Mouse (Mus musculus): Measurements from ENCODE around the gene Sct. TPM values are rescaled to one million over a fixed set of nuclear protein-coding genes. Genes with fewer than 3 reads are reported as not detected.

The Sct gene
- polyA plus RNA-seq, 1 experiment = 7.4 TPM

- TF ChIP-seq POLR2A (IDR thresholded peaks at IDR 0.05; ENCODE audit: insufficient read depth, low read length) = no peak
- no peak for TF ChIP-seq EP300 (IDR thresholded peaks at IDR 0.05; ENCODE audit: insufficient read depth, low read depth, low read length)
- TF ChIP-seq CTCF (IDR thresholded peaks at IDR 0.05; ENCODE audit: low read depth, low read length) = no peak
- Histone ChIP-seq H3K27ac (ENCODE audit: insufficient read depth, low read length) (no peak within 1 kb of the TSS), H3K4me1 (ENCODE audit: control insufficient read depth, insufficient read depth, low read length) (no peaks in the 10 kb centered on the region), H3K9ac (ENCODE audit: low read depth, poor library complexity, severe bottlenecking) (no peak within 1 kb of the TSS), H3K4me3 (ENCODE audit: low read depth, low read length) (no peak within 1 kb of the TSS), H3K9me3 (replicated peaks; ENCODE audit: control insufficient read depth, insufficient read depth, low read length, poor library complexity, severe bottlenecking) (no peaks in the 10 kb centered on the region), H3K36me3 (ENCODE audit: control insufficient read depth, insufficient read depth, low read length, poor library complexity, severe bottlenecking) (peaks cover 14% of the 10 kb centered on the region), H3K27me3 (ENCODE audit: control insufficient read depth, insufficient read depth, low read length, poor library complexity, severe bottlenecking) (no peaks in the 10 kb centered on the region)
These were observed 13.0 kb downstream of the Sct start, which contains the start of gene Irf7 for GRCm38 (mm10) chr7:141265739-141266561. Gene Irf7 (minus strand): TSS chr7:141266481.

- H3K9ac ChIP-seq (ENCODE audit: low read depth, poor library complexity, severe bottlenecking) = no peak overlapping the region
- H3K27me3 ChIP-seq (ENCODE audit: control insufficient read depth, insufficient read depth, low read length, poor library complexity, severe bottlenecking) = no peaks in the 10 kb centered on the region
- TF ChIP-seq EP300 (IDR thresholded peaks at IDR 0.05; ENCODE audit: insufficient read depth, low read depth, low read length) = no peak
- TF ChIP-seq CTCF (IDR thresholded peaks at IDR 0.05; ENCODE audit: low read depth, low read length) = no peak
- no peak overlapping the region for H3K27ac ChIP-seq (ENCODE audit: insufficient read depth, low read length)
- peaks cover 20% of the 10 kb centered on the region for H3K36me3 ChIP-seq (ENCODE audit: control insufficient read depth, insufficient read depth, low read length, poor library complexity, severe bottlenecking)
- H3K9me3 ChIP-seq (replicated peaks; ENCODE audit: control insufficient read depth, insufficient read depth, low read length, poor library complexity, severe bottlenecking) = no peaks in the 10 kb centered on the region
- H3K4me3 ChIP-seq (ENCODE audit: low read depth, low read length) = no peak overlapping the region
- no peaks in the 10 kb centered on the region for H3K4me1 ChIP-seq (ENCODE audit: control insufficient read depth, insufficient read depth, low read length)
These were observed 13.6 kb downstream of the Sct start for GRCm38 (mm10) chr7:141265411-141265738.

GRCm38 (mm10) chr7:141264761-141265410, 14.0 kb downstream of the Sct start:
- TF ChIP-seq EP300 (IDR thresholded peaks at IDR 0.05; ENCODE audit: insufficient read depth, low read depth, low read length) (no peak), CTCF (IDR thresholded peaks at IDR 0.05; ENCODE audit: low read depth, low read length) (peak; percentile 30)
- Histone ChIP-seq H3K36me3 (ENCODE audit: control insufficient read depth, insufficient read depth, low read length, poor library complexity, severe bottlenecking) (peaks cover 25% of the 10 kb centered on the region), H3K27ac (ENCODE audit: insufficient read depth, low read length) (no peak overlapping the region), H3K9ac (ENCODE audit: low read depth, poor library complexity, severe bottlenecking) (no peak overlapping the region), H3K27me3 (ENCODE audit: control insufficient read depth, insufficient read depth, low read length, poor library complexity, severe bottlenecking) (no peaks in the 10 kb centered on the region), H3K9me3 (replicated peaks; ENCODE audit: control insufficient read depth, insufficient read depth, low read length, poor library complexity, severe bottlenecking) (no peaks in the 10 kb centered on the region), H3K4me1 (ENCODE audit: control insufficient read depth, insufficient read depth, low read length) (no peaks in the 10 kb centered on the region), H3K4me3 (ENCODE audit: low read depth, low read length) (no peak overlapping the region)

GRCm38 (mm10) chr7:141264041-141264700, 14.8 kb downstream of the Sct start:
- H3K27me3 ChIP-seq (ENCODE audit: control insufficient read depth, insufficient read depth, low read length, poor library complexity, severe bottlenecking) = no peaks in the 10 kb centered on the region
- peaks cover 31% of the 10 kb centered on the region for H3K36me3 ChIP-seq (ENCODE audit: control insufficient read depth, insufficient read depth, low read length, poor library complexity, severe bottlenecking)
- no peaks in the 10 kb centered on the region for H3K4me1 ChIP-seq (ENCODE audit: control insufficient read depth, insufficient read depth, low read length)
- H3K9ac ChIP-seq (ENCODE audit: low read depth, poor library complexity, severe bottlenecking) = no peak overlapping the region
- H3K27ac ChIP-seq (ENCODE audit: insufficient read depth, low read length) = no peak overlapping the region
- H3K4me3 ChIP-seq (ENCODE audit: low read depth, low read length) = no peak overlapping the region
- TF ChIP-seq EP300 (IDR thresholded peaks at IDR 0.05; ENCODE audit: insufficient read depth, low read depth, low read length) = no peak
- H3K9me3 ChIP-seq (replicated peaks; ENCODE audit: control insufficient read depth, insufficient read depth, low read length, poor library complexity, severe bottlenecking) = no peaks in the 10 kb centered on the region

GRCm38 (mm10) chr7:141263640-141264039, 15.3 kb downstream of the Sct start:
- H3K27ac ChIP-seq (ENCODE audit: insufficient read depth, low read length) = no peak overlapping the region
- H3K27me3 ChIP-seq (ENCODE audit: control insufficient read depth, insufficient read depth, low read length, poor library complexity, severe bottlenecking) = no peaks in the 10 kb centered on the region
- no peaks in the 10 kb centered on the region for H3K9me3 ChIP-seq (replicated peaks; ENCODE audit: control insufficient read depth, insufficient read depth, low read length, poor library complexity, severe bottlenecking)
- TF ChIP-seq CTCF (IDR thresholded peaks at IDR 0.05; ENCODE audit: low read depth, low read length) (no peak), POLR2A (IDR thresholded peaks at IDR 0.05; ENCODE audit: insufficient read depth, low read length) (no peak), EP300 (IDR thresholded peaks at IDR 0.05; ENCODE audit: insufficient read depth, low read depth, low read length) (no peak)
- peaks cover 35% of the 10 kb centered on the region for H3K36me3 ChIP-seq (ENCODE audit: control insufficient read depth, insufficient read depth, low read length, poor library complexity, severe bottlenecking)
- H3K4me1 ChIP-seq (ENCODE audit: control insufficient read depth, insufficient read depth, low read length) = no peaks in the 10 kb centered on the region
- no peak overlapping the region for H3K9ac ChIP-seq (ENCODE audit: low read depth, poor library complexity, severe bottlenecking)
- H3K4me3 ChIP-seq (ENCODE audit: low read depth, low read length) = no peak overlapping the region

GRCm38 (mm10) chr7:141261480-141261879, 17.5 kb downstream of the Sct start:
- H3K27ac ChIP-seq (ENCODE audit: insufficient read depth, low read length) = no peak overlapping the region
- H3K9ac ChIP-seq (ENCODE audit: low read depth, poor library complexity, severe bottlenecking) = no peak overlapping the region
- H3K4me1 ChIP-seq (ENCODE audit: control insufficient read depth, insufficient read depth, low read length) = no peaks in the 10 kb centered on the region
- H3K27me3 ChIP-seq (ENCODE audit: control insufficient read depth, insufficient read depth, low read length, poor library complexity, severe bottlenecking) = no peaks in the 10 kb centered on the region
- peaks cover 56% of the 10 kb centered on the region for H3K36me3 ChIP-seq (ENCODE audit: control insufficient read depth, insufficient read depth, low read length, poor library complexity, severe bottlenecking)
- TF ChIP-seq POLR2A (IDR thresholded peaks at IDR 0.05; ENCODE audit: insufficient read depth, low read length) (no peak), CTCF (IDR thresholded peaks at IDR 0.05; ENCODE audit: low read depth, low read length) (no peak), EP300 (IDR thresholded peaks at IDR 0.05; ENCODE audit: insufficient read depth, low read depth, low read length) (no peak)
- H3K9me3 ChIP-seq (replicated peaks; ENCODE audit: control insufficient read depth, insufficient read depth, low read length, poor library complexity, severe bottlenecking) = no peaks in the 10 kb centered on the region
- no peak overlapping the region for H3K4me3 ChIP-seq (ENCODE audit: low read depth, low read length)
